Mouse (Mus musculus) small intestine, adult 2 months (tissue): Measurements from ENCODE around the gene Ush2a.

ENCODE experiments used
- CTCF ChIP-seq: fragments of 200-500 bp; IDR thresholded peaks from 2 replicates; pipeline ENCODE4 v1.5.1; 2012; ENCODE audit warnings: low read depth, mild to moderate bottlenecking, control low read depth, inconsistent platforms, low read length, moderate library complexity, mixed read lengths; ENCODE audit not compliant: insufficient replicate concordance, insufficient read length; ENCODE audit errors: extremely low read depth
- POLR2A ChIP-seq: fragments of 200-500 bp; IDR thresholded peaks from 2 replicates; pipeline ENCODE4 v1.6.1; 2012; ENCODE audit warnings: low read depth, mild to moderate bottlenecking, control low read depth, inconsistent platforms, low read length, moderate library complexity

- TF ChIP-seq CTCF: no peak
- no peak for TF ChIP-seq POLR2A
Measured at GRCm38 (mm10) chr1:188316574-188316973, 54.8 kb downstream of the Ush2a start.
